Mouse (Mus musculus) lung, adult 2 months (tissue): ENCODE measurements around the gene Fbxo24.

ENCODE experiments used
- CTCF ChIP-seq: fragments of 200-500 bp; IDR thresholded peaks from 2 replicates; pipeline ENCODE4 v1.5.1; 2011; ENCODE audit warnings: mild to moderate bottlenecking, low read length, control low read depth; ENCODE audit not compliant: insufficient read depth
- POLR2A ChIP-seq: fragments of 200-500 bp; IDR thresholded peaks from 2 replicates; pipeline ENCODE4 v1.6.1; 2011; ENCODE audit warnings: low read depth, mild to moderate bottlenecking, control low read depth, low read length, borderline replicate concordance; ENCODE audit errors: extremely low read depth

DNA sequence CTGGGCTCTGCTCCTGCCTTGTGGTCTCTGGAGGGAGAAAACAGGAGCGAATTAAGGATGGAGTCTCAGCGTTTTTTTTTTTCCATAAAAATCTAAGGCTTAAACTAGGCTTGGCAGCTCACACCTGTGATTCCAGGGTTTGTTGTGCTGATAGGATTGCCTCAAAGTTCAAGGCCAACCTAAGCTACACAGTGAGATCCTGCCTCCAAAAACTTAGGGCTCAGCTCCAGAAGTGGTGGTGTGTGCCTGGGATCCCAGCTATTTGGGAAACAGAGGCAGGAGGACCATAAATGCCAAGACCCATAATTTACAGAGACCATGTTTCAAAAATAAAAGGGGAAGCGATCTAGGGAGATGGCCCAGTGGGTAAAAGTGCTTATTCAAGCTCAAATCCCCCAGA is 19.5 kb downstream of the Fbxo24 start:
- TF ChIP-seq CTCF (no peak), POLR2A (no peak)
